Mouse (Mus musculus): ENCODE measurements around the gene Ada. TPM values are rescaled to one million over a fixed set of nuclear protein-coding genes. Genes with fewer than 3 reads are reported as not detected.

Ada gene
- 3.4 and 4.6 TPM in 2 replicates for polyA plus RNA-seq (2015; fragmentation: Nextera tagmentation; extraction: Ambion mirVana)

GRCm38 (mm10) chr2:163749647-163750611 is at the start of gene Ada:
Gene Ada, minus strand, starts transcription at chr2:163750239.
- H3K4me1 ChIP-seq (replicated peaks), result peaks cover 14% of the 10 kb centered on the region
- no peaks in the 10 kb centered on the region for H3K9me3 ChIP-seq
- H3K27ac ChIP-seq, result no peak within 1 kb of the TSS
- peaks cover 28% of the 10 kb centered on the region for H3K27me3 ChIP-seq
- peak within 1 kb of the TSS; percentile 51 for H3K4me3 ChIP-seq (replicated peaks)
- H3K9ac ChIP-seq (replicated peaks), result peak within 1 kb of the TSS; percentile 70
- 1% methylated on average over 51 of the region's 57 CpGs for WGBS
- peak within 1 kb of the TSS; percentile 91 for H3K4me2 ChIP-seq (replicated peaks)
- peak; percentile 83 for ATAC-seq
- H3K36me3 ChIP-seq, result no peaks in the 10 kb centered on the region

GRCm38 (mm10) chr2:163798411-163798810 is 48.4 kb upstream of the Ada start:
- Histone ChIP-seq H3K4me1 (replicated peaks) (no peaks in the 10 kb centered on the region), H3K4me2 (replicated peaks) (no peak overlapping the region), H3K27ac (no peak overlapping the region), H3K9ac (replicated peaks) (no peak overlapping the region), H3K9me3 (no peaks in the 10 kb centered on the region), H3K4me3 (replicated peaks) (no peak overlapping the region), H3K36me3 (no peaks in the 10 kb centered on the region), H3K27me3 (no peaks in the 10 kb centered on the region)
- no peak for ATAC-seq
- WGBS, result 85% methylated on average over 7 of the region's 7 CpGs

- Histone ChIP-seq H3K36me3 (no peaks in the 10 kb centered on the region), H3K4me3 (replicated peaks) (no peak overlapping the region), H3K4me2 (replicated peaks) (no peak overlapping the region), H3K9ac (replicated peaks) (no peak overlapping the region), H3K9me3 (no peaks in the 10 kb centered on the region), H3K4me1 (replicated peaks) (no peaks in the 10 kb centered on the region), H3K27ac (no peak overlapping the region), H3K27me3 (no peaks in the 10 kb centered on the region)
- no peak; the same call in 1 of the 2 replicates for ATAC-seq
- 75% methylated on average over 4 of the region's 4 CpGs for WGBS
Observed at GRCm38 (mm10) chr2:163788484-163788883, 38.4 kb upstream of the Ada start.

- Histone ChIP-seq H3K9ac (replicated peaks) (no peak overlapping the region), H3K9me3 (no peaks in the 10 kb centered on the region), H3K27ac (no peak overlapping the region), H3K36me3 (no peaks in the 10 kb centered on the region), H3K4me2 (replicated peaks) (no peak overlapping the region), H3K4me1 (replicated peaks) (no peaks in the 10 kb centered on the region), H3K27me3 (no peaks in the 10 kb centered on the region), H3K4me3 (replicated peaks) (no peak overlapping the region)
- WGBS, result 50% methylated on average over 3 of the region's 3 CpGs
- ATAC-seq, result peak; percentile 72
Observed at GRCm38 (mm10) chr2:163787709-163788108, 37.7 kb upstream of the Ada start.

GRCm38 (mm10) chr2:163787086-163787485 is 37.0 kb upstream of the Ada start:
- H3K9ac ChIP-seq (replicated peaks), result no peak overlapping the region
- H3K9me3 ChIP-seq, result no peaks in the 10 kb centered on the region
- no peak for ATAC-seq
- H3K36me3 ChIP-seq, result no peaks in the 10 kb centered on the region
- H3K4me1 ChIP-seq (replicated peaks), result no peaks in the 10 kb centered on the region
- 86% methylated on average over 6 of the region's 6 CpGs for WGBS
- no peak overlapping the region for H3K4me3 ChIP-seq (replicated peaks)
- H3K27me3 ChIP-seq, result no peaks in the 10 kb centered on the region
- no peak overlapping the region for H3K27ac ChIP-seq
- no peak overlapping the region for H3K4me2 ChIP-seq (replicated peaks)

- ATAC-seq, result no peak
- no peaks in the 10 kb centered on the region for H3K9me3 ChIP-seq
- 84% methylated on average over 4 of the region's 4 CpGs for WGBS
- no peak overlapping the region for H3K4me2 ChIP-seq (replicated peaks)
- H3K9ac ChIP-seq (replicated peaks), result no peak overlapping the region
- H3K27ac ChIP-seq, result no peak overlapping the region
- no peaks in the 10 kb centered on the region for H3K4me1 ChIP-seq (replicated peaks)
- H3K4me3 ChIP-seq (replicated peaks), result no peak overlapping the region
- H3K36me3 ChIP-seq, result no peaks in the 10 kb centered on the region
- H3K27me3 ChIP-seq, result peaks cover 14% of the 10 kb centered on the region; the same call in 1 of the 2 replicates
Observed at GRCm38 (mm10) chr2:163783901-163784300, 33.9 kb upstream of the Ada start.

- no peak overlapping the region for H3K27ac ChIP-seq
- no peak overlapping the region for H3K9ac ChIP-seq (replicated peaks)
- no peak overlapping the region for H3K4me3 ChIP-seq (replicated peaks)
- no peaks in the 10 kb centered on the region for H3K36me3 ChIP-seq
- WGBS, result 88% methylated on average over 6 of the region's 6 CpGs
- no peaks in the 10 kb centered on the region for H3K9me3 ChIP-seq
- peaks cover 19% of the 10 kb centered on the region; the same call in 1 of the 2 replicates for H3K27me3 ChIP-seq
- 0 out of 2 replicates have a peak, but pooled peaks cover 3% of the 10 kb centered on the region for H3K4me1 ChIP-seq (replicated peaks)
- no peak overlapping the region for H3K4me2 ChIP-seq (replicated peaks)
- no peak for ATAC-seq
Observed at GRCm38 (mm10) chr2:163783368-163783767, 33.3 kb upstream of the Ada start.

DNA sequence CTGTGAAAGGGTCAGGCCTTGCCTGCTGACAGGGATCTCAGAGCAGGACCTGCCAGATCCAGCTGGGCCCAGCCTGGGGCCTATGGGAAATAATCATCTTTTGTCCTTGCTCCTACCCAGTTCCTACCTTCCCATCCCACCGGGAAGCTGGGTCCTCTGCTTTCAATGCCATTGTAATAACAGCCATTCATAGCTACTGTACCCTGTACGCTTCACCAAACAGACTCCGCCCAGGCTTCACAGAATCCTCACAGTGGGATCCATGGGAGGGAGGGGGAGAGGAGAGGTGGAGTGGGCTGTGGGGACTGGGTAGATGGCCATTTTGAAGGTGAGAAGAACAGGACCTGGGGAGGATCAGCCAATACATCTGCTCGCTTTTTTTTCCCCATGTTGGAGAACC is 28.9 kb upstream of the Ada start:
- Histone ChIP-seq H3K4me1 (replicated peaks) (peaks cover 17% of the 10 kb centered on the region), H3K27me3 (peaks cover 38% of the 10 kb centered on the region), H3K9me3 (no peaks in the 10 kb centered on the region), H3K36me3 (no peaks in the 10 kb centered on the region), H3K4me3 (replicated peaks) (no peak overlapping the region), H3K9ac (replicated peaks) (no peak overlapping the region), H3K27ac (no peak overlapping the region), H3K4me2 (replicated peaks) (no peak overlapping the region)
- WGBS, result 56% methylated on average over 4 of the region's 4 CpGs
- no peak for ATAC-seq

GRCm38 (mm10) chr2:163777061-163777460 is 27.0 kb upstream of the Ada start:
- Histone ChIP-seq H3K9ac (replicated peaks) (no peak overlapping the region), H3K9me3 (no peaks in the 10 kb centered on the region), H3K4me1 (replicated peaks) (peaks cover 17% of the 10 kb centered on the region), H3K4me2 (replicated peaks) (no peak overlapping the region), H3K36me3 (no peaks in the 10 kb centered on the region), H3K27me3 (peaks cover 47% of the 10 kb centered on the region), H3K27ac (no peak overlapping the region), H3K4me3 (replicated peaks) (no peak overlapping the region)
- whole genome bisulfite sequencing, result 0% methylated on average over 2 of the region's 2 CpGs
- no peak for ATAC-seq

DNA sequence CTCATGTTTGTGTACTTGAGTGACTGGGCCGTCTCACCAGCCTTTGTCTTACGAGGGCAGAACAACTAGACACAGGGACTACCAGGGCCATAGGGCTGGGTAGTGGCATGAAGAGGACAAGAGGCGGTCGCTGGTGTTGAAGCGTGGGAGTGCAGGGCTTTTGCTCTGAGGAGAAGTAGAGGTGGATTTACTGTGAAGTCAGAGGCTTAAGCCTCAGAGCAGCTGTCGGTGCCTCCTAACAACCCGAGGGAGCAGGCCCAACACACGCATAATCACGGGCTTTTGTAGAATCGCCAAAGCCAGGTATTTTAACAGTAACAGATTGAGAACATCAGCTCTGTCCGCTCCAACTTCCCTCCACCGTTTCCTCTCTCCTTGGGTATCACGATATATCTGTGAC is 26.6 kb upstream of the Ada start:
- Histone ChIP-seq H3K27me3 (peaks cover 47% of the 10 kb centered on the region), H3K27ac (no peak overlapping the region), H3K4me1 (replicated peaks) (peaks cover 17% of the 10 kb centered on the region), H3K36me3 (no peaks in the 10 kb centered on the region), H3K4me2 (replicated peaks) (no peak overlapping the region), H3K4me3 (replicated peaks) (no peak overlapping the region), H3K9me3 (no peaks in the 10 kb centered on the region), H3K9ac (replicated peaks) (no peak overlapping the region)
- WGBS, result 6% methylated on average over 13 of the region's 13 CpGs
- ATAC-seq, result no peak

DNA sequence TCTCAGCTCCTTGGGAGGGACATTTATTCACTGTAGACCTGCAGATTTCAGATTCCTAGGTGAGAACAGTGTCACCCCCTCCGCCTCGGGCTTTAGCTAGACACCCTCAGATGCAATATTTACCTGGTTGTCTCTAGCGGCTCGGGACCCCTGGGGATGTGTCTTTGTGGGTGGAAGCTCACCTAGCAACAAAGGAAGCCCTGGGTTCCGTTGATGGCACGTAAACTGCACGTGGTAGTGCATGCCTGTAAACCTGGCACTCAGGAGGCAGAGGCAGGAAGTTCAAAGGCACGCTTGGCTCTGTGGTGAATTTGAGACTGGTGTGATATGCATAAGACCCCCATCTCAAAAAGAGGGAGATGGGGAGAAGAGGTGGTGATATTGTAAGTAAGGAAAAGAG is 20.7 kb upstream of the Ada start:
- ATAC-seq, result no peak
- no peaks in the 10 kb centered on the region for H3K4me1 ChIP-seq (replicated peaks)
- no peak overlapping the region for H3K27ac ChIP-seq
- peaks cover 29% of the 10 kb centered on the region for H3K27me3 ChIP-seq
- no peak overlapping the region for H3K4me2 ChIP-seq (replicated peaks)
- 86% methylated on average over 8 of the region's 8 CpGs for WGBS
- no peak overlapping the region for H3K4me3 ChIP-seq (replicated peaks)
- H3K36me3 ChIP-seq, result no peaks in the 10 kb centered on the region
- H3K9ac ChIP-seq (replicated peaks), result no peak overlapping the region
- no peaks in the 10 kb centered on the region for H3K9me3 ChIP-seq

DNA sequence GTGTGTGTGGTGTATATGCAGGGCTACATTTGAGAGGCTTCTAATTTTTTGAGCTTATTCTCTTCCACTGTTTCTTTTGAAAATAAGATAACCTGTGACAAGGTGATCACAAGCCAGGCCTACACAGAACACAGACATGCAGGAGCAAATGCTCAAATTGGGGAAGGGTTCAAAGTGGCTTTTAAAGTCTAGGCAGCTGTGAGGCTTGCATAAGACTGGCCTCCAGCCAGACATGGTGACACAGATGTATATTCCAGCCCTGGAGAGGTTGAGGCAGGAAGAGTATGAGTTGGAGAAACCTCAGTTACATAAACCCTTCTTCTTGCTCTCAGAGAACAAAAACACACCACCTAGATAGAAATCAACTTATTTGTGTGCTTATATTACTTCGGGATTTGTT is 16.9 kb upstream of the Ada start:
- no peak overlapping the region for H3K9ac ChIP-seq (replicated peaks)
- no peak for ATAC-seq
- no peaks in the 10 kb centered on the region for H3K9me3 ChIP-seq
- H3K4me2 ChIP-seq (replicated peaks), result no peak overlapping the region
- H3K4me3 ChIP-seq (replicated peaks), result no peak overlapping the region
- no peaks in the 10 kb centered on the region for H3K36me3 ChIP-seq
- no peaks in the 10 kb centered on the region for H3K4me1 ChIP-seq (replicated peaks)
- H3K27me3 ChIP-seq, result peaks cover 12% of the 10 kb centered on the region; the same call in 1 of the 2 replicates
- WGBS, result 88% methylated on average over 1 of the region's 1 CpGs
- no peak overlapping the region for H3K27ac ChIP-seq

Data from midbrain, embryonic 13.5 days (tissue).